Mouse (Mus musculus) frontal cortex, adult (tissue): Measurements from ENCODE around the gene Tex13c2.
A peak's percentile ranks its signal among the peaks of the same experiment; 100 is the strongest.

ENCODE experiments used
- ATAC-seq: cut with Nextera tagmentation; 2 replicates; pipeline ENCODE4 v1.9.2; 2017; ENCODE audit warnings: mild to moderate bottlenecking, moderate library complexity, mixed read lengths; ENCODE audit not compliant: low TSS enrichment

The Tex13c2 gene

DNA sequence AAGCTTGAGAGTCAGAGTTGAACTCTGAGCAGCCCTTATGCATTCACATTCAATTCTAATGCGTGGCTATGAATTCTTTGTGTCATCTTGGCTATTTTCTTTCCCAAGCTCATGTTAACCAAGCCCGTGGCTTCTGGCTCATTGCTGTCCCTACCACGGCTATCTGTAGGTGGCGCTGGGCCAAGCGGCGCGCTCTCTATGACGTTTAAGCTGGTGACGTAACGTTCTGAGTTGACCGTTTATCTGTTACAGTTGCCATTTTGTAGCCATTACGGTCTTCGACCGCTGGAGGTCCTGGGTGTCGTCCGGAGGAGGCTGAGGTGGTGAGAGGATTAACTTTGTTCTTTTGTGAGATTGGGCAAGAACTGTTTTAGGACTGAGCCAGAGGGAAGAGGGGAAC lies at the start of gene Tex13c2:
Tex13c2 (plus strand) TSS at position 246 of the 400 bp plus-strand sequence.
- ATAC-seq = no peak

DNA sequence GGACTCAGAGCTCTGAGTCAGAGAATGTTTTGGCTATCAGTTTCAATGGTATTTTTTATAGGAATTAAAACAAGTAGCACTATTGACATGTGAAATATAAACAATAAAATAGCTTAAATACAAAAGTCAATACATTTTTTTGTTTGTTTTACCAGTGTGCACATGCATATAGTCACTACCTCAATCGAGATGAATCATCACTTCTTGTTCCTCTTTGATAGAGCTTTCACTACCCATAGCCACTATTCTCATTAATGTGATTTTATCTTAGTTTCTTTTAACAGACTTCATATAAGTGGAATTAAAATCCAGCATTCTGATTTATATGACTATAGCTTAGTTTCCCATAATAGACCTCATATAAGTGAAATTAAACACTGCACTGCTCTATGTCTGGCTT lies 39.2 kb upstream of the Tex13c2 start:
- no peak for ATAC-seq

DNA sequence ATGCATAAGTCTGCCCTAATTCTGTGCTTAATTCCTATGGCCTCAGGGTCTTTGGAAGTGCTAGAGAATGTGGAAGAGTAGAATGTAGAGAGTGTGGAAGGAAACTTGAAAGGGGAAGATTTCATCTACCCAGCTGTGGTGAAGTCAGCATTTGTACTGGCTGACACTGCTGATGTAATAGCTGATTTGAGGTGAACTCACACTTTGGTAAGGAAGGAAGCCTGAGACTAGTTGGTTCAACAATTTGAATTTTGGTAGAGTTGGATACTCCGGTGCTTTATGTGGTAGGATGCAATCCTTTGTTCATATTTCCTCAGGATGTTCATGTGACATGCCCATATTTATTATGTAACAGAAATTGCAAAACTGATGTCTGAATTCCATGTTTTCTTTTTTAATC lies 36.5 kb upstream of the Tex13c2 start:
- no peak for ATAC-seq

DNA sequence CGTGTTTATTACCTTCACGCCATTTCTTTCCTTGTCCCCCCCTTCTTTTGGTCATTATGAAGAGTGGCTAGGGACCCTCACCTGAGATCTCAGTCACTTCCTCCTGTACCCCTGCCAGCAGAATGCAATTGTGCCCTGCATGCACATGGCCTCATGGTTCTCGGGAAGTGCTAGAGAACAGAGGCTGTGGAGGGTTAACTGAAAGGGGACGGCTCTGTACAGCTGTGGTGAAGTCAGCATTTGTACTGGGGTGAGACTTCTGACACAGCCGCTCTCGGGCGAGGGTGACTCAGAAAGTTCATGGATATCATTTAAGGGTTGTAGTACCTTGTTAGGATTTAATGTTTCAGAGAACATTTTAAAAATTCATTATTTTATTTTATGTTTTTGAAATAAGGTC lies 35.0 kb upstream of the Tex13c2 start:
- ATAC-seq = no peak

DNA sequence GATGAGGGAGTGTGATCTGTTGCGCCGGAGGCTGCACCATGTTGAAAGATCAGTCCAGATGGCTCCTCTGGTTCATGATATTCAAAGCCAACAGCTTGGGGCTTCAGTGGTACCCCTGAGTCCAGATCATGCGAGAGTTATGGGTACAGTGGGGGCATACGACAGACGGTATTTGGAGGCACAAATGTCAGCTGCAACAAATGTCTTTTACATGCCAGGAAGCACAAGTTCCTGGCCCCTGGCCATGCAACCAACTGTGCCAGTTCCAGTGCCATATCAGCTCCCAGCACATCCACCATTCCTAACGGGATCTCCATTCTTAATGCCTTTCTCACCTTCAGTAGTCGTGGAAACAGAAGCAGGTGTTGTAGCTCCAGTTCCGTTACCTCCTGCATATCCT lies 845 bp downstream of the Tex13c2 start:
- no peak for ATAC-seq

DNA sequence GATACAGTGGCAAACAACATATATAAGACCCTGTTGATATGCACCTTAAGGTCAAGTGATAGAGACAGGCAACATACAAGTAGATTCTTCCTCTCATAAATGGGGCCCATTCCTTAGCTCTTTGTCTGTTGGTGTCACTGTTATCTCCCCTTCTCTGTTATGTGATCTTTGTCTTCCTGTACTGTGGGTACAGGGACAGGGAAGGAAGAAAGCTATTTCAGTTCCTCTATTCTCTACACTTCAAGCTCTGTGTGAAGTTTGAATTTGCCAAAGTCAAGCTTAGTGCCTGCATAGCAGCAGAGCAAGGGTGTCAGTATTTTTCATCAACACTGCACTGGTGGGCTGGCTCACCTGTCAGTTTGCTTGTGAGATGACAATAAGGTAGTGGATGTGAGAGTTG lies 11.0 kb downstream of the Tex13c2 start:
- ATAC-seq = no peak

DNA sequence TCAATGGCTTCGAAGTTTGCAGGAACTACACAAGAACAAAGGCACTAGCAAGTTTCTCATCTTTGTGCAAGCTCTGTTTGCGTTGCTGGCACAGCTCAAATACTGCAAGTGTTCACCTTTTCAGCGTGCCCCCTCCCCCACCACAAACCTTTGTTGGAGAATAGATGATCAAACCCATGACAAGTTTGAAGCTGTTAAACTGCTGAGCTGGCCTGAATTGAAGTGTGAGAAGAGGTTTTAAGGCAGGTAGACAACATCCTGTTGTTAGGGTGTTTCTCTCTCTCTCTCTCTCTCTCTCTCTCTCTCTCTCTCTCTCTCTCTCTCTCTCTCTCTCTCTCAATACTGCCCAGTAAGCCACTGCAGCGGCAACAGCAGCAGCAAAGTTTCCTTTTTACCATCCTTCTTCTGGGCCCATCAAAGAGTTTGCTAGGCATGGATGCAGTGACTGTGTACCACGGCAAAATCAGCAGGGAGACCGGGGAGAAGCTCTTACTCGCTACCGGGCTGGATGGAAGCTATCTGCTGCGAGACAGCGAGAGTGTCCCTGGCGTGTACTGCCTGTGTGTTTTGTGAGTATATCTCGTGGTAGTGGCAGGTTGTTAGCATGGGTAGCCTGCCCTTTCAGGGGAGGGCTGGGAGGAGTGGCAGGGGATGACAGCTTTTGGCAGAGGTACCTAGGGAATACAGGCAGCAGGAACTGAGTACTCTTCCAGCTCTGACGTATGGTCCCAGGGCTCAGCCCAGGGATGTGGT lies 13.0 kb downstream of the Tex13c2 start, which contains the start of gene Sh2d1a:
Sh2d1a (plus strand) TSS at position 163 of the 753 bp plus-strand sequence.
- no peak for ATAC-seq

DNA sequence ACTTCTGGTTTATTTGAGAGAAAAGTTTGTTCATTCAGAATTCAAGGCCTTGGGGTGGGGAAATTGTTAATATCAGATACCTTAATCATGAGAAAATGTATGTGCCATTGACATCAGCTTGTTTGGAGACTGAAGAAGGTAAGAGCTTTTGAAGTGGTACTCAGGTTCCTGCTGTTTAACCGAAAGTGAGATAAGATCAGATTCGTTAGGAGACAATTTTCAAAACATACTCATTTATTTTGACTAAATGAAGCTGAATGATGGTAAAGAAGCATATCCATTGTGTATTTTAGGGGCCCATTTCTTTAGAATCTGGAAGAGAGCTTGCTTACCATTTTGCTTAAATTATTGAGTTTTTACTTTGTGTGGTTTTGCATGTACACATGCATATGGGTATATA lies 21.6 kb downstream of the Tex13c2 start:
- ATAC-seq = no peak

DNA sequence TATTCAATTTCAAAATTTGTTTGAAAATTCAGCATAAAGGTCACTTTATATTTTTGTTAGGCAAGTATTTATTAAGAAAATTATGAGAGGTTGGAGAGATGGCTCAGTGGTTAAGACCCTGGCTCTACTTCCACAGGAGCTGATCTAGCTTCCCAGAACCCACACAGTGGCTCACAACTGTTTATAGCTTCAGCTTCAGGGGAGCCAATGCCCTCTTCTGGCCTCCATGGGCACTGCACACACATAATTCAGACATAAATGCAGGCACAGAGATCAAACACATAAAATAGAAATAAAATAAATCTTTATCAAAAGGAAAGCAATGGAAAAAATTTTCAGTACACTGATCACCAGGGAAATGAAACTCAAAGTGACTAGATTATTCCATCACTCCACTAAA lies 23.1 kb downstream of the Tex13c2 start:
- ATAC-seq = no peak

DNA sequence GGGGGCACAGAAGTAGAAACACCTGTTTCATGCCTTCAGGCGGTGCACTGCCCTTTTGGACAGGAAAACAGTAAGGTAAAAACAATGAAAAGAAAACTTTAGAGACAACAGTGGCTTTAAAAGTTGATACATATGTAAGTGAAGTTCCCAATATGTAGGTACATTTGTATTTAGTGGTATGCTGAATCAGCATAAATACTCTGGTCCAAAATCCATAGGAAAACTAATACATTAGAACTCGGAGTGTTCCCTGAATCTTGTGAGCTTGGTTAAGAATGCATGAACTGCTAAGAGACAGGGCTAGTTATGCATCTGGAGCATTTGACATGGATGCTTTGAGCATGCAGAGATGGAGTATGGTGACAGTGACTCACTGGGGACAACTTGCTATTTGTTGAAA lies 33.4 kb downstream of the Tex13c2 start:
- no peak for ATAC-seq

DNA sequence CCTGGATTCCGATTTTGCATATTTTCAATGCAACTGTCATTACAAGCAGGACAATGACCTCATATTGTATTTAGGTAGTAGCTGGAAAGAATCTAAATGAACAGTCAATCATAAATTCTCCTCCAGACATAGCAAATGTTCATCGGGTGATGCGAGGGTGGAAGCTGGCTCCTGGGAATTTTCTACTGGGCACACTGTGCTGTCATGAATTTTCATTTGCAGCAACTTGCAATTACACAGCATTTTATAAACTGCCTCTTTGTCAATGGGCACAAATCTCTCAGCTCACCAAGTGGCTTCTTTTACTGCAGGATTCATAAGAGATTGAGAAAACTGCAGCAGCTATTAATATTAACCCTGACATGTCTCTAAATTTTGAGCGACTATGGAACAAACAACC lies 41.2 kb downstream of the Tex13c2 start:
- peak; percentile 80 for ATAC-seq

DNA sequence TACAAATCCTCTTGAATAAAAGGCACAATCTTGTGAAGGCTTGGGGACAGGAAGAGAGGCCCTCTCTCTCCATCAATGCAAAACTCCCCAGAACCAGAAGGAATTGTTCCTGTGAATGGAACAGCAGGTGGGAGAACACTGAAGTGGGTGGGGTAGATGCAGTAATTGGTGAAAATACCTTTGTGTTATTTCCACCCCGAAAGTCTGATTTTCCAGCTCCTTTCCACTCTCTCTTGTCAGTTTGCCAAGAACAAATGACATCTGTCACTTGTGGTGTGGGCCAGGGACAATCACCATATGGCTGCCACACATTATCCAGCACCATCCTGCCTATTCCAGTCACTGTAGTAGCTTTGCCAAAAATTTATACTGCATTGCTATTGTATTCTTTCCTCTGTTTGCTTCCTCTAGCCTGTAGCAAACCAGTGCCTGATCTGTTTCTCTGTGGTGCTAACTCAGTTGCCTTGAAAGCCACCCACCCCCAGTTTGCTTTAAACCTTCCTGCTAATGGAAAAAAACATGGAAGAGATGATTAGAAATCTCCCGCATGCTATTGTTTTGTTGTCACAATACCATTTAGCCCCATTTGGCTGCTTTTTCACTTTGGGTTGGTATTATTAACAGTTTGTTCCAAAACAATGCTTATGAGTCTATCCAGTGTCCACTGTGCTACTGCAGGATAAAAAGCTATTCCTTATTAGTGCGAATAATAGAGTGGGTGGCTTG lies 50.7 kb downstream of the Tex13c2 start:
- peak; percentile 82 for ATAC-seq

DNA sequence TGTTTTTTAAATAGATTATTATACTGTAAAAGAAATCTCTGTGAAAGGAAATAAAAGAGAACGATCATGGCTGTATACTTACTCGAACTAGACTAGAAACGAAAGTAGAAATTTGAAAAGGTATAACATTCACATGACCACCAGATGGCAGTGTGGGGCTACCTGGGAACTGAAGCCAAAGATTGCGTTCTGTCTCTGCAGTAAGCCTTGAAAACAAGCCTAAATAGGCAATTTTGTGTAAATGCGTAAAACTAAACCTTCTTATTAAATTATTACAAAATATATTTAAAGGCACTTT lies 51.2 kb downstream of the Tex13c2 start:
- ATAC-seq = peak; percentile 79
